Mouse (Mus musculus): ENCODE data around the gene Eif2b2. TPM values are rescaled to one million over a fixed set of nuclear protein-coding genes. Genes with fewer than 3 reads are reported as not detected.
A peak's percentile ranks its signal among the peaks of the same experiment; 100 is the strongest.

Gene Eif2b2
- polyA plus RNA-seq, 1 experiment from 2014 or later: 108 TPM

GRCm38 (mm10) chr12:85203699-85204098 lies 15.6 kb upstream of the Eif2b2 start:
- Histone ChIP-seq H3K9me3 (ENCODE audit: low read length) (no peaks in the 10 kb centered on the region), H3K4me1 (ENCODE audit: insufficient read depth, low read length) (peaks cover 21% of the 10 kb centered on the region), H3K4me2 (replicated peaks; ENCODE audit: low read depth, low read length) (no peak overlapping the region), H3K27ac (ENCODE audit: low read length) (no peak overlapping the region), H3K4me3 (ENCODE audit: low read length) (no peak overlapping the region), H3K9ac (replicated peaks; ENCODE audit: low read length) (no peak overlapping the region), H3K36me3 (ENCODE audit: insufficient read depth, low read length) (no peaks in the 10 kb centered on the region), H3K27me3 (ENCODE audit: insufficient read depth, low read length) (no peaks in the 10 kb centered on the region)
- WGBS: 78% methylated on average over 5 of the region's 5 CpGs
- ATAC-seq (ENCODE audit: low FRiP score, low TSS enrichment): no peak

GRCm38 (mm10) chr12:85204105-85204504 lies 15.2 kb upstream of the Eif2b2 start:
- Histone ChIP-seq H3K9ac (replicated peaks; ENCODE audit: low read length) (no peak overlapping the region), H3K36me3 (ENCODE audit: insufficient read depth, low read length) (no peaks in the 10 kb centered on the region), H3K9me3 (ENCODE audit: low read length) (no peaks in the 10 kb centered on the region), H3K4me3 (ENCODE audit: low read length) (no peak overlapping the region), H3K4me1 (ENCODE audit: insufficient read depth, low read length) (peaks cover 21% of the 10 kb centered on the region), H3K4me2 (replicated peaks; ENCODE audit: low read depth, low read length) (no peak overlapping the region), H3K27ac (ENCODE audit: low read length) (no peak overlapping the region), H3K27me3 (ENCODE audit: insufficient read depth, low read length) (no peaks in the 10 kb centered on the region)
- WGBS: 60% methylated on average over 8 of the region's 8 CpGs
- no peak for ATAC-seq (ENCODE audit: low FRiP score, low TSS enrichment)

DNA sequence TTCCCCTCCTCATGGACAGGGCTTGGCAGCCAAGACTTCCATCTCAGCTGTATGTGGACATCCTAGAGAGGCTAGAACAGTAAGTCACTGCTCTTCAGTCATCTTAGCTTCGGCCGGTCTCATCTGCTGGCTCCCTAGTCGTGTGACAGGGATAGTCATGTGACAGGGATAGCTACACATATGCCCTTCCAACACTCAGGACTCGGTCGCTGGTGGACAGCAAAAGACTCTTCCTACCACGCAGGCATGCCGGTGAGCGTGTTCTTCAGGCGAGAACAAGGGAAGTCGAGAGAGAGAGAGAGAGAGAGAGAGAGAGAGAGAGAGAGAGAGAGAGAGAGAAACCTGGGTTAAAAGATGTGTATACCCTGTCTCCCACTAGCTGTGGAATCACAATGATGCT lies 13.9 kb upstream of the Eif2b2 start:
- Histone ChIP-seq H3K36me3 (ENCODE audit: insufficient read depth, low read length) (no peaks in the 10 kb centered on the region), H3K27me3 (ENCODE audit: insufficient read depth, low read length) (no peaks in the 10 kb centered on the region), H3K27ac (ENCODE audit: low read length) (no peak overlapping the region), H3K4me1 (ENCODE audit: insufficient read depth, low read length) (peaks cover 21% of the 10 kb centered on the region), H3K4me2 (replicated peaks; ENCODE audit: low read depth, low read length) (no peak overlapping the region), H3K4me3 (ENCODE audit: low read length) (no peak overlapping the region), H3K9ac (replicated peaks; ENCODE audit: low read length) (no peak overlapping the region), H3K9me3 (ENCODE audit: low read length) (no peaks in the 10 kb centered on the region)
- WGBS: 93% methylated on average over 10 of the region's 10 CpGs
- no peak for ATAC-seq (ENCODE audit: low FRiP score, low TSS enrichment)

DNA sequence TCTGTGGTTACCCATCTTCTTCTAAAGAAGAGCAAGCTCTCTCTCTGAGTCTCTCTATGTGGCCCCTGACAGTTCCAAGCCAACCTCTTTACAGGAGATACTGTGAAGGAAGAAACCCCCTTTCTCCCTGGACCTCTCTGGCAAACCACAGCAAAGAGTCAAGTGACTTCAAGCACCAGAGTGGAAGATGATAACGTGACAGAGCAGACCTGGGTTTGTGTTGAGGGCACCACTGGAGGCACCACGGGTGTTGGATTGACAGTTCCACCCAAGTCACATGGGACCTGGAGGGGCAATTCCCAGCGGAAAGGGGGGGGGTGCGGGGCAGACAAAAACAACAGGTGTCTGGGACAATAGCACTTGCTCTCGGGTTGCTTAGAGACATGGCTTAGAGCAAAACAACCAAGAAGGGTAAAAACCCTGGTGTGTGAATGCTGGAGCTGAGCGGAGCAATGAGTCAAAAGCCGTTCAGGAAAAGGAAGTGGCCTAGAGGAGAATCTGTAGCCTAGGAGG lies 10.5 kb upstream of the Eif2b2 start:
- no peaks in the 10 kb centered on the region for H3K9me3 ChIP-seq (ENCODE audit: low read length)
- H3K4me1 ChIP-seq (ENCODE audit: insufficient read depth, low read length): 0 out of 2 replicates have a peak, but pooled peaks cover 5% of the 10 kb centered on the region
- no peaks in the 10 kb centered on the region for H3K36me3 ChIP-seq (ENCODE audit: insufficient read depth, low read length)
- no peak overlapping the region for H3K4me3 ChIP-seq (ENCODE audit: low read length)
- 19% methylated on average over 7 of the region's 7 CpGs for WGBS
- no peak overlapping the region for H3K4me2 ChIP-seq (replicated peaks; ENCODE audit: low read depth, low read length)
- no peak overlapping the region for H3K27ac ChIP-seq (ENCODE audit: low read length)
- no peak overlapping the region for H3K9ac ChIP-seq (replicated peaks; ENCODE audit: low read length)
- H3K27me3 ChIP-seq (ENCODE audit: insufficient read depth, low read length): no peaks in the 10 kb centered on the region
- ATAC-seq (ENCODE audit: low FRiP score, low TSS enrichment): no peak

DNA sequence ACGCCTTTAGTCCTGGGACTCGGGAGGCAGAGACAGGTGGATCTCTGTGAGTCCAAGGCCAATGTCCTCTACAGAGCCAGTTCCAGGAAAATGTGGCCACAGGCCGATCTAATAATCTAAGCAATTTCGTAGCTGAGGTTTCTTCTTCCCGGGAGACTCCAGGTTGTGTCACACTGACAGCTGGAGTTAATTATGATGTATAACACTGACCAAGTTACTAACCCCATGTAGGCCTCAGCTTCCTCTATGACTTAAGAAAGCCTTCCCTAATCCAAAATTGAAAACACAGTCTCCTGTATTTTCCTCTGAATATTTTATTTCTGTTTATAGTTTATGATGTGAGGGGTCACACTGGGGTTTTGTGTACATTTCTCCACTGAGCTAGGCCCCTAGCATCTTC lies 4.2 kb upstream of the Eif2b2 start:
- no peak overlapping the region for H3K9ac ChIP-seq (replicated peaks; ENCODE audit: low read length)
- H3K4me3 ChIP-seq (ENCODE audit: low read length): no peak overlapping the region
- WGBS: 77% methylated on average over 5 of the region's 5 CpGs
- no peaks in the 10 kb centered on the region for H3K9me3 ChIP-seq (ENCODE audit: low read length)
- H3K4me2 ChIP-seq (replicated peaks; ENCODE audit: low read depth, low read length): no peak overlapping the region
- no peak overlapping the region for H3K27ac ChIP-seq (ENCODE audit: low read length)
- no peaks in the 10 kb centered on the region for H3K27me3 ChIP-seq (ENCODE audit: insufficient read depth, low read length)
- no peak for ATAC-seq (ENCODE audit: low FRiP score, low TSS enrichment)
- no peaks in the 10 kb centered on the region for H3K36me3 ChIP-seq (ENCODE audit: insufficient read depth, low read length)
- peaks cover 5% of the 10 kb centered on the region for H3K4me1 ChIP-seq (ENCODE audit: insufficient read depth, low read length)

GRCm38 (mm10) chr12:85217733-85218310 lies 1.5 kb upstream of the Eif2b2 start:
- Histone ChIP-seq H3K9ac (replicated peaks; ENCODE audit: low read length) (no peak overlapping the region), H3K27me3 (ENCODE audit: insufficient read depth, low read length) (no peaks in the 10 kb centered on the region), H3K4me3 (ENCODE audit: low read length) (no peak overlapping the region), H3K4me2 (replicated peaks; ENCODE audit: low read depth, low read length) (no peak overlapping the region), H3K27ac (ENCODE audit: low read length) (no peak overlapping the region), H3K36me3 (ENCODE audit: insufficient read depth, low read length) (peaks cover 15% of the 10 kb centered on the region), H3K4me1 (ENCODE audit: insufficient read depth, low read length) (peaks cover 17% of the 10 kb centered on the region), H3K9me3 (ENCODE audit: low read length) (no peaks in the 10 kb centered on the region)
- WGBS: 82% methylated on average over 2 of the region's 2 CpGs
- ATAC-seq (ENCODE audit: low FRiP score, low TSS enrichment): no peak

DNA sequence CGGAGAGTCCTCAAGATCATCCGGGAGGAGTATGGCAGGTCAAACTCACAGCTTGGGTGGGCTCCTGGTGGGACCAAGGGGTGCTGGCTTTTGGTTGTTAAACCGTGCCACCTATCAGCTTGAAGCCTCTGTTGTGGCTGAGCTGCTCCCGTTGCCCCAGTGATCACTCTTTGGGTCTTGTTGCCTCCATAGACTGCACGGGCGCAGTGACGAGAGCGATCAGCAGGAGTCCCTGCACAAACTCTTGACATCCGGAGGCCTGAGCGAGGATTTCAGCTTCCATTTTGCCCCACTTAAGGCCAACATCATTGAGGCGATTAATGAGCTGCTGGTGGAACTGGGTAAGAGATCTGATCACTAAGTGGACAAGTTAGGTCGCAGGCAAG lies 617 bp downstream of the Eif2b2 start:
- WGBS: 2% methylated on average over 12 of the region's 12 CpGs
- Histone ChIP-seq H3K9ac (replicated peaks; ENCODE audit: low read length) (peak overlapping the region; percentile 81), H3K27me3 (ENCODE audit: insufficient read depth, low read length) (no peaks in the 10 kb centered on the region), H3K27ac (ENCODE audit: low read length) (peak overlapping the region; percentile 21), H3K4me3 (ENCODE audit: low read length) (peak overlapping the region; percentile 62), H3K4me2 (replicated peaks; ENCODE audit: low read depth, low read length) (peak overlapping the region; percentile 76), H3K9me3 (ENCODE audit: low read length) (no peaks in the 10 kb centered on the region), H3K4me1 (ENCODE audit: insufficient read depth, low read length) (peaks cover 17% of the 10 kb centered on the region), H3K36me3 (ENCODE audit: insufficient read depth, low read length) (peaks cover 35% of the 10 kb centered on the region)
- ATAC-seq (ENCODE audit: low FRiP score, low TSS enrichment): peak; percentile 5; the same call in 1 of the 2 replicates

GRCm38 (mm10) chr12:85227227-85227626 lies 7.9 kb downstream of the Eif2b2 start:
- peak; percentile 89 for ATAC-seq (ENCODE audit: low FRiP score, low TSS enrichment)
- peak overlapping the region; percentile 93 for H3K27ac ChIP-seq (ENCODE audit: low read length)
- 17% methylated on average over 7 of the region's 7 CpGs for WGBS
- H3K9ac ChIP-seq (replicated peaks; ENCODE audit: low read length): no peak overlapping the region
- no peaks in the 10 kb centered on the region for H3K27me3 ChIP-seq (ENCODE audit: insufficient read depth, low read length)
- H3K4me2 ChIP-seq (replicated peaks; ENCODE audit: low read depth, low read length): no peak overlapping the region
- peaks cover 29% of the 10 kb centered on the region for H3K4me1 ChIP-seq (ENCODE audit: insufficient read depth, low read length)
- H3K9me3 ChIP-seq (ENCODE audit: low read length): no peaks in the 10 kb centered on the region
- no peak overlapping the region for H3K4me3 ChIP-seq (ENCODE audit: low read length)
- H3K36me3 ChIP-seq (ENCODE audit: insufficient read depth, low read length): peaks cover 43% of the 10 kb centered on the region

DNA sequence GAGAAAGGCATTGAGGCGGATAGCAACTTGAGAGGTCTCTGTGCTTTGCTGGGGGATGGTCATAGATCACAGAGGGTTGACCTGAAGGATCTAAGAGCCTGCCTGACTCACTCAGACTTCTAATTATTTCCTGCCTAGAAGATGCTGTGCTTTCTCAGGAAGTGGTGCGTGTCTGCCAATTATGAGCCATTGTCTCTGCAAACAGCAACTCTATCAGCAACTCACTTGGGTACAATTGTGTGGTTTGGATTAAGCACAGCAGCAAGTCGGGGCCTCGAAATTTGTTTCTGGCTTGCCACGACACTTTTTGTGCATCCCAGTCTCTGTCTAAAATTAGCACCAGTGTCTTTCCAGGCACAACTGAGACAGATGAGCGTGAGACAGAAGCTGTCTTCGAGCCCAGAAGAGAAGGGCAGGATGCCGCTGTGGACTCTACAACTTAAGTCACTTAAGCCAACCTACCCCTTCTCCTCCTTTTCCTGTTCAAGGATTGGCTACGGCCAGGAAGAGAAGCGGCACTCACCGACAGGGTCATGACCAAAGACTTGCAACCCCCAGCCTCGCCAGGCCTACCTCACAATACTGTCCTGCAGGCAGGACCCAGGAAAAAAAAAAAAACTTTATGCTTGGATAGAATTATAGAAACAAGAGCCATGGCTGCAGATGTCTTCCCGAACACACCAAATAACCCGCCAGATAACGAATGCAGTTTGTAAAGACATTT lies 8.8 kb downstream of the Eif2b2 start:
- Histone ChIP-seq H3K9ac (replicated peaks; ENCODE audit: low read length) (0 out of 2 replicates have a peak overlapping the region, but pooled peaks have one; percentile 28), H3K4me3 (ENCODE audit: low read length) (no peak overlapping the region), H3K36me3 (ENCODE audit: insufficient read depth, low read length) (peaks cover 35% of the 10 kb centered on the region), H3K4me1 (ENCODE audit: insufficient read depth, low read length) (peaks cover 29% of the 10 kb centered on the region), H3K27me3 (ENCODE audit: insufficient read depth, low read length) (no peaks in the 10 kb centered on the region), H3K9me3 (ENCODE audit: low read length) (no peaks in the 10 kb centered on the region), H3K4me2 (replicated peaks; ENCODE audit: low read depth, low read length) (0 out of 2 replicates have a peak overlapping the region, but pooled peaks have one; percentile 7), H3K27ac (ENCODE audit: low read length) (peak overlapping the region; percentile 93)
- WGBS: 29% methylated on average over 15 of the region's 15 CpGs
- ATAC-seq (ENCODE audit: low FRiP score, low TSS enrichment): peak; percentile 83

Data from kidney, embryonic 16.5 days (tissue).